Comparison of ENCODE assay signal across 9 mouse cellular contexts in the genomic region with DNA sequence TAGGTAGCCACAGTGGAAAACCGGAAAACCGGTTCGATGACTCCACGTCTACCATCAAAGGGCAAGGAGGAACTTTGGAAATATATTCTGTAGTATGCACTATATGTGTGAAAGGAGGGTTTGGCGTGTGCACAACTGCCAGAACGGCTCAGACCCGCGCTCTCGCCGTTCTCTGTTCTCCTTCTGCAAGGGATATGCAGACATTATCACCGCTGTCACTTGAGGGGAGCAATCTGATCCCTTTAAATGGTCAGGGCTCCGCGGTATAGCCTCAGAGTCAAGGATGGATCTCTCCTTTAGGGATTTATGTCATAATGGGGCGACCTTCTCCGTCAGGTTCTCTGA. TPM values are rescaled to one million over a fixed set of nuclear protein-coding genes. Genes with fewer than 3 reads are reported as not detected.
A peak's percentile ranks its signal among the peaks of the same experiment; 100 is the strongest.
DNase-seq lines count a peak whose midpoint lies in the region; ATAC-seq and TF ChIP-seq lines count a peak whose summit lies in the region.
"Had no signal": no experiment of that assay in that cellular context is flagged by ENCODE, and none has a peak within 500 bp of the region (broad histone marks: within the 10 kb centered on the region; RNA-seq: fewer than 3 reads in every experiment).

No protein-coding gene starts in this region.

- no peaks in the 10 kb centered on the region for H3K4me1 ChIP-seq in hindbrain, embryonic 11.5 days (replicated peaks; ENCODE audit: control insufficient read depth, insufficient read depth, low read length)
- H3K4me1 ChIP-seq in liver, postnatal 0 days (ENCODE audit: insufficient read depth), result peaks cover 10% of the 10 kb centered on the region

- no peak for TF ChIP-seq EP300 in liver, postnatal 0 days (IDR thresholded peaks at IDR 0.05; ENCODE audit: low read depth)

- H3K27ac ChIP-seq in hindbrain, embryonic 11.5 days (ENCODE audit: low read depth, low read length), result no peak overlapping the region
- H3K27ac ChIP-seq in liver, postnatal 0 days (ENCODE audit: low read depth), result no peak overlapping the region

- peak; percentile 20 for DNase-seq in cerebellum, adult 8-10 months
- no peak for DNase-seq in cerebellum, adult 11-12 months
- peak; percentile 33 for DNase-seq in thymus, postnatal 0 days (ENCODE audit: low spot score)
- no peak for DNase-seq in thymus, postnatal 36 days
- DNase-seq in hindbrain, embryonic 11.5 days (ENCODE audit: low spot score), result peak; percentile 61
- DNase-seq in liver, postnatal 0 days, result peak; percentile 29
- no peak for DNase-seq in ovary, postnatal 14 days (ENCODE audit: low spot score)

- H3K9ac ChIP-seq in hindbrain, embryonic 11.5 days (ENCODE audit: low read depth, low read length), result peak overlapping the region; percentile 8; the same call in 1 of the 2 replicates
- peak overlapping the region; percentile 52 for H3K9ac ChIP-seq in liver, postnatal 0 days (replicated peaks)

- H3K9me3 ChIP-seq in hindbrain, embryonic 11.5 days (ENCODE audit: control insufficient read depth, low read length), result no peaks in the 10 kb centered on the region
- H3K9me3 ChIP-seq in liver, postnatal 0 days (ENCODE audit: low read length), result no peaks in the 10 kb centered on the region

- peak overlapping the region; percentile 46 for H3K4me3 ChIP-seq in hindbrain, embryonic 11.5 days (ENCODE audit: low read depth, low read length)
- peak overlapping the region; percentile 61 for H3K4me3 ChIP-seq in liver, postnatal 0 days (ENCODE audit: low read depth, low read length)

- TF ChIP-seq CTCF in liver, postnatal 0 days (IDR thresholded peaks at IDR 0.05; ENCODE audit: low read depth), result no peak

- no peaks in the 10 kb centered on the region for H3K36me3 ChIP-seq in hindbrain, embryonic 11.5 days (ENCODE audit: control insufficient read depth, insufficient read depth, low read length)
- H3K36me3 ChIP-seq in liver, postnatal 0 days (replicated peaks; ENCODE audit: insufficient read depth, low read length), result no peaks in the 10 kb centered on the region

- under 1% methylated on average over 15 of the region's 15 CpGs for WGBS in hindbrain, embryonic 11.5 days
- under 1% methylated on average over 15 of the region's 15 CpGs for WGBS in liver, postnatal 0 days (ENCODE audit: insufficient replicate concordance)

- H3K4me2 ChIP-seq in hindbrain, embryonic 11.5 days (replicated peaks; ENCODE audit: low read depth, low read length), result peak overlapping the region; percentile 86
- H3K4me2 ChIP-seq in liver, postnatal 0 days (ENCODE audit: low read depth, low read length), result peak overlapping the region; percentile 90

- no peak for ATAC-seq in hindbrain, embryonic 11.5 days (ENCODE audit: low FRiP score)
- no peak for ATAC-seq in liver, postnatal 0 days
- no peak for ATAC-seq in monocyte, adult 5-6 weeks (replicated peaks; ENCODE audit: insufficient number of reproducible peaks, low FRiP score, low TSS enrichment, poor library complexity, severe bottlenecking)

- no peaks in the 10 kb centered on the region for H3K27me3 ChIP-seq in hindbrain, embryonic 11.5 days (ENCODE audit: control insufficient read depth, insufficient read depth, low read length)
- peaks cover 9% of the 10 kb centered on the region for H3K27me3 ChIP-seq in liver, postnatal 0 days (ENCODE audit: insufficient read depth, low read length)

RNA-seq across cellular contexts. Expression of a gene that starts 13.8 kb away (rescaled TPM):
- polyA plus RNA-seq in thymus, postnatal 0 days (2015; fragmentation: Nextera tagmentation; extraction: Ambion mirVana), result not detected in 2 replicates
- not detected in 2 replicates for polyA plus RNA-seq in hindbrain, embryonic 11.5 days (2014; fragmentation: Nextera tagmentation; extraction: Ambion mirVana)
- polyA plus RNA-seq in liver, postnatal 0 days (2015; fragmentation: Nextera tagmentation; extraction: Ambion mirVana), result not detected in 2 replicates
- not detected in 3 replicates for total RNA-seq in monocyte, adult 5-6 weeks (2017)
- total RNA-seq: heart, postnatal 10 days had no signal

RNA-seq across cellular contexts. Expression of a gene that starts 19.8 kb away (rescaled TPM):
- 160 and 174 TPM in 2 replicates for polyA plus RNA-seq in thymus, postnatal 0 days (2015; fragmentation: Nextera tagmentation; extraction: Ambion mirVana)
- 133 and 144 TPM in 2 replicates for polyA plus RNA-seq in hindbrain, embryonic 11.5 days (2014; fragmentation: Nextera tagmentation; extraction: Ambion mirVana)
- polyA plus RNA-seq in liver, postnatal 0 days (2015; fragmentation: Nextera tagmentation; extraction: Ambion mirVana), result 36.5 and 36.7 TPM in 2 replicates
- 81.0 to 103 TPM (median 88.2 TPM) in 3 replicates for total RNA-seq in monocyte, adult 5-6 weeks (2017)

RNA-seq across cellular contexts. Expression of a gene that starts 30.0 kb away (rescaled TPM):
- not detected in 2 replicates for polyA plus RNA-seq in thymus, postnatal 0 days (2015; fragmentation: Nextera tagmentation; extraction: Ambion mirVana)
- polyA plus RNA-seq in hindbrain, embryonic 11.5 days (2014; fragmentation: Nextera tagmentation; extraction: Ambion mirVana), result not detected in 2 replicates
- not detected in 2 replicates for polyA plus RNA-seq in liver, postnatal 0 days (2015; fragmentation: Nextera tagmentation; extraction: Ambion mirVana)
- not detected in 3 replicates for total RNA-seq in monocyte, adult 5-6 weeks (2017)
- total RNA-seq: heart, postnatal 10 days had no signal

RNA-seq across cellular contexts. Expression of a gene that starts 48.2 kb away (rescaled TPM):
- polyA plus RNA-seq in thymus, postnatal 0 days (2015; fragmentation: Nextera tagmentation; extraction: Ambion mirVana), result 0.14 and 0.18 TPM in 2 replicates
- polyA plus RNA-seq in hindbrain, embryonic 11.5 days (2014; fragmentation: Nextera tagmentation; extraction: Ambion mirVana), result 0.04 TPM in 1 of 2 replicates, not detected in the other
- polyA plus RNA-seq in liver, postnatal 0 days (2015; fragmentation: Nextera tagmentation; extraction: Ambion mirVana), result not detected in 2 replicates
- not detected in 3 replicates for total RNA-seq in monocyte, adult 5-6 weeks (2017)
- total RNA-seq: heart, postnatal 10 days had no signal

Comparison
In these comparisons a context has a peak if more than half of its experiments do, and no peak if none do; other contexts are left out.
1. DNase-seq: peak in cerebellum, adult 8-10 months (single experiment), thymus, postnatal 0 days (single experiment), hindbrain, embryonic 11.5 days (single experiment) and liver, postnatal 0 days (single experiment); none in cerebellum, adult 11-12 months (single experiment), thymus, postnatal 36 days (0 of 2) and ovary, postnatal 14 days (single experiment).